Mouse (Mus musculus): ENCODE measurements around the gene Lyrm9.

GRCm38 (mm10) chr11:78865314-78865713 lies 38.9 kb downstream of the Lyrm9 start:
- no peak for TF ChIP-seq CTCF (IDR thresholded peaks at IDR 0.05; ENCODE audit: control insufficient read depth, insufficient read depth, insufficient replicate concordance, low read depth, low read length)
- no peak for TF ChIP-seq POLR2A (IDR thresholded peaks at IDR 0.05; ENCODE audit: control insufficient read depth, low read depth, low read length)

Measured in testis, adult 2 months (tissue).